Mouse (Mus musculus): ENCODE measurements around the gene Abcc5.
"Not testable (repeated sequence)": the region's sequence is repeated elsewhere in the genome, so short reads cannot be mapped to it uniquely, and the experiment has no call there.

Gene Abcc5

DNA sequence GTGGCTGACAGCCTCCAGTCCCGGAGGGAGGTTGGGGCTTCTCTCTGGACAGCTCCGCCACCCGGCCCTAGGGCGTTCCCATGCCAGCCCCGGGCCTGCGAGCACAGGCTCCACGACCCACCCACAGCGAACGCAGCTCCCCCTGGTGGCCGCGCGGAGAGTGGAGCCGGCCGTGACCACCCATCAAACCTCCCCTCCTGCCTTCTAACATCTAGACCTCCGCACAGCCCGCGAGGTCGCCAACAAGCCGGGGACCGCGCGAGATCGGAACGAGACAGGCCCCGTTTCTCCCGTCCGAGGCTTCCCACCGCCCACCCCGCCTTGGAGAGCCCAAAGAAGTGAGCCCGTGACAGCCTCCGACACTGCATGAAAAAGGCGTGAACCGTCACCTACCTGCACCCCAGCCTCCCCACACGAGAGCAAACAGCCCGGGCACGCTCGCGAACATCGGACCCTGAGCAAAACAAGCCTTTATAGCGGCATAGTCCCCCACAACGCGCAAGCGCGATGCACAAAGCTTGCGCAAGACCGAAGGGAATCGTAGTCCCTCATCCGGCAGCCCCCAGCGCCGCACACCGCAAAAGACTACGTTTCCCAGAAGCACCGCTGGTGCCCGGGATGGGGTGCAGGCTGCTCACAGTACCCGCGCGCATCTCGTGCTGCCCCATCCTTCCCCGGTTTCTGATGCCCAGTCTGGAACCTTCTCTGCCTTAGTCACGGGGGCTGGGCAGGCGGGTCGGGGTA, at the start of gene Abcc5:
Abcc5 (minus strand) TSS at position 540 of the 744 bp plus-strand sequence.
- DNase-seq (ENCODE audit: low spot score in 2 of 2) = peak; percentile 76 to 83

DNA sequence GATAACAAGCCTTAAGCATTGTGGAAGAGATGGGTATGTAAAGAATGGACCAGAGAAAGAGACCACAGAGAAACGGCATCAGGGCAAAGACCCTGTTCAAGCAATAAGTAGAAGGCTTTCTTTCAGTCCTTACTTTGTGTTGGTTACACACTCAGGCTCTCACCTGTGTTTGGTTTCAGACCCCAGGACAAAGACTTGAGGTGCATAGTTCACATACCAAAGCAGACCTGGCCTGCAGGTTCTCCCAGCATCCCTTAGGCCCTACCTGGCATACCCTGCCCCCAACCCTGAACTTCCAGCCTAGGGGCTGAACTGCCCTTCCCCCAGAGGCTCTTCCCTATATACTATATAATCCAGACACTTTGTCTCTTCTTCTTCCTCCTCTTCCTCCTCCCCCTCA, 49.1 kb upstream of the Abcc5 start:
- no peak for DNase-seq (ENCODE audit: low spot score in 2 of 2)

DNA sequence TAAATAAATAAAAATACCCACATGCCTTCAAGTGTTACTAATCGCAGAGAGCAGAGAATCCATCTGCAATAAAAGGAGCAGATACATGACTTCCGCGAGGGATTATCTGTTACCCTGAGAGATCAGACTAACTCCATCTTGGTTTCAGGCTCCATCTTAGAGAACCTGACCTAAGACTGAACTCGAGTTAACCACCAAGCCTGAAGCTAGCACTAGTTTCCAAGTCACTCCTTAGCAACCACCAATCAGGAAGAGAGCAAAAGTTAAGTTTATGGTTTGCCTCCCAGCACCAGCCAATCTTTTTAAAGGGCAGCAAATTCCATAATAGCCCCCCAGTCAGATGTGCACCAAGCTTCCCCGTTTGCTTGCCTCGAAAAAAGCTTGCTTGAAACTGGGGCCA, 48.6 kb upstream of the Abcc5 start:
- DNase-seq (ENCODE audit: low spot score in 2 of 2) = no peak

DNA sequence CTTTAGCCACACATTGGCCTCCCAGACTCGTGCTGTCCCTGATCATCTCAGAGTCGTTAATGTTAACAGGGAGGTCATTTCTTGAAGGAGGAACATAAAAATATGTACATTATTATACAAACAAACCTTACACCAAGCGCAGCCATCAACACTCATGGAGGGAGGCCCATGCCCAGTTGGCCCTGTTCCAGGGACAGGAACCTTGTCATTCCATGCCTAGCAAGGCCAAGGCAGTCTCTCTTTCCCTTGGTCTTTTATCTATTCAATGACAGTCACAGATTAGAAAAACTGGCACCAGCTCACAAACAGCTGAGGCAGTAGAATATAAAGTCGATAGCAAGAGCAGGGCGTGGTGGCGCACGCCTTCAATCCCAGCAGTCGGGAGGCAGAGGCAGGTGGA, 48.0 kb upstream of the Abcc5 start:
- DNase-seq (ENCODE audit: low spot score in 2 of 2) = no peak

DNA sequence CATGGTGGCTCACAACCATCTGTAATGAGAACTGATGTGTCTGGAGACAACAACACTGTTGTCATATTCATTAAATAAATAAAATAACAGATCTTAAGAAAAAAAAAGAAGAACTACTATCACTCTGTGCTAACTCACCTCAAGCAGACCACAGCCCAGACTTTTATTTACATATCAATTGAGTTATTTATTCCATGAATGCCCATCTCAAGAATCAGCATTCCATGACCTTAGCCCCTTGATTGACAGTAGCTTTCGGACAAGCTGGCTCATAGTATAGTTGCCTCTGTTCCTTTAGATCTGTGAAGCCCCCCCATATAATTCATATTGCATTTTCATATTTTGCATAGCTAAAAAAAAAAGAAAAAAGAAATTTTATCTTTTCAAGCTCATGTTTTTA, 47.6 kb upstream of the Abcc5 start:
- no peak for DNase-seq (ENCODE audit: low spot score in 2 of 2)

DNA sequence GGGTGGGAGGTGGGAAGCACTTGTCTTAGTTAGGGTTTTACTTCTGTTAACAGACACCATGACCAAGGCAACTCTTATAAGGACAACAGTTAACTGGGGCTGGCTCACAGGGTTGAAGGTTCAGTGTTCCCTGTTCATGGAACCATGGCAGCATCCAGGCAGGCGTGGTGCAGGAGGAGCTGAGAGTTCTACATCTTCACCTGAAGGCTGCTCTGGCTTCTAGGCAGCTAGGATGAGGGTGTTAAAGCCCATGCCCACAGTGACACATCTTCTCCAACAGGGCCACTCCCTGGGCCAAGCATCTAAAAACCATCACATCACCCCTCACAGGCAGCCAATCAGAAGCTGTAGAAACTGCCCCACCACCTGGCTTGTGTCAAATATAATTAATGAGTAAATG, 45.5 kb upstream of the Abcc5 start:
- DNase-seq (ENCODE audit: low spot score in 2 of 2) = no peak

DNA sequence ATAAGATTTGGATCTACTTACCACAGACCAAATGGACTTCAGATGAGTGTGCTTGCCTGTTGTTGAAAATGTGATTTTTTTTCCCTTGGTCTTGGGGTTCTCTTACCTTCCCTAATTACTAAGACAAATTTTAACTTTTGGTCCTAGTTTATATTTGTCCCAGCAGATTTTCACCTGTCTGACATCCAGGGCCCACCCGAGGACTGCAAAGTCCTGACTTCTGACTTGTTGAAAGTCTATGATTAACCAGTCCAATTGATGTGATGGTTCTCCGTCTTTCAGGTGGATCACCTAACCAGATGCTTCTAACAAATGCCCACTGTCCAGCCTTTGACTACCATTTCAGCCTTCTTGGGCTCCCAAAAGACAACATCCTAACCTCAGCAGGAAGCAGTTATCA, 44.8 kb upstream of the Abcc5 start:
- no peak for DNase-seq (ENCODE audit: low spot score in 2 of 2)

DNA sequence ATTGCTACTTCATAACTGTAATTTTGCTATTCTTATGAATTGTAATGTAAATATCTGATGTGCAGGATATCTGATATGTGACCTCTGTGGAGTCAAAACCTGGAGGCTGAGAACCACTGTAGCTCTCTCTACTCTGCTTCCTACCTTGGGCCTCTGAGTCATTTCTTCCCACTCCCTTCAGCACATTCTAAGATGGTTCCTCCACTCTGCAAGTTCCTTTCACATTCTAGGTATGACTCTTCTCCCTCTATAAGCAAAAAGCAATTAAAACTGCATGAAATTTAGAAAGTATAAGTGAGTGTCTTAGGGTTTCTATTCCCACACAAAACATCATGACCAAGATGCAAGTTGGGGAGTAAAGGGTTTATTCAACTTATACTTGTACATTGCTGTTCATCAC, 38.5 kb upstream of the Abcc5 start:
- DNase-seq (ENCODE audit: low spot score in 2 of 2) = no peak

DNA sequence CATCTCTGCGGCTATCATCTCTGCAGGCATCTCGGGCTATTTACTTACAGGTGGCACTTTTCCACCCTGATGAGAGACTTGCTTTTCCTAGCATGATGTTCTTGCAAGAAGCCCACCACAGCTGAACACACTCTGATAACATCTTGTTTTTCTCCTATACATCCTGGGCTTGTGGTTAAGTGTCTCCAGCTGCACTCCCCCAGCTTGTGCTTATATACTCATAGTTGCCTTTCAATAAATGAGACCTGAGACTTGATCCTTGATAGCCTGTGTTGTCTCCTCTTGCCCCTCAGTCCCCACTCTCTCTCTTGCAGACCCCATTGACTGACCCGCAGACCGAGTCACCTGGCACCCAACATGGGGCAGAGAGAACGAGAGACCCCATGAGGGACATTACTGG, 32.5 kb upstream of the Abcc5 start:
- not testable (repeated sequence) for DNase-seq (ENCODE audit: low spot score in 2 of 2)

DNA sequence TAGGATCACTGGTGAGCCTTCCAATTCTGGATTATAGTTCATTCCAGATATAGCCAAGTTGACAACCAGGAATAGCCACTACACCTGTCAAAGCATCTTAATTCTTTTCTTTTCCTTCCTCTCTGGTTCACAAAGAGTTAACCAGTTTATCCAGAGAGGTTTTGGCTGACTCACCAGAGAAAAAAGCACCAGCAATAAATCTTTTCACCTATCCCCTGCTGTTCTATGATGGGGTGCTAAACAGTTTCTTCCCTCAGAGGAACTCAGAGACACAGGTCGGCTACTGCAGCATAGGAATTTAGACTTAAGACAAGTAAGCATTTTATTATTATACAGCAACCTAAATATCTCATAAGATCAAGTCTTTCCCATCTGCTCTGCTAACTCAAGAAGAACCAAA, 29.9 kb upstream of the Abcc5 start:
- DNase-seq (ENCODE audit: low spot score in 2 of 2) = no peak

DNA sequence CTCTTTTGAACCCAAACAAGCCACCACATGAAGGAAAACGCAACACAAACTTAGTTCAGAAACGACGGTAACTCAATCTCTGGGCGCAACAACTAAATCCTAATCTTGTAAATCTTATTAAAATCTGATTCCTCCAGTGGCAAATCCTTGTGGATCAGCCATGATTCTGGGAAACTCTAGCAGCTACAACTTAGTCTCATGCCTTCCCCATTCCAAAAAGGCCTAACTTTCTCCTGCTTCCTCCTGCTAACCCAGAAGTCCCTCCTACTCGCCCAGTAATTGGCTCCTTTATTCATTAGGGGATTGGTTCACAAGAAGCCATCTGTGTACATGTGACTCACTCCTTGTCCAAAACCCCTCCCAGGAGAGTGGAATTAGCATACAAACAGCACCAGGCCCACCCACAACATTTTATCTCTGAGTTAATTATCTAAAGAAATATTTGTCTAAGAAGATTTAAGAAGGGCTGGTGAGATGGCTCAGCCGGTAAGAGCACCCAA, 28.0 kb upstream of the Abcc5 start:
- no peak for DNase-seq (ENCODE audit: low spot score in 2 of 2)

DNA sequence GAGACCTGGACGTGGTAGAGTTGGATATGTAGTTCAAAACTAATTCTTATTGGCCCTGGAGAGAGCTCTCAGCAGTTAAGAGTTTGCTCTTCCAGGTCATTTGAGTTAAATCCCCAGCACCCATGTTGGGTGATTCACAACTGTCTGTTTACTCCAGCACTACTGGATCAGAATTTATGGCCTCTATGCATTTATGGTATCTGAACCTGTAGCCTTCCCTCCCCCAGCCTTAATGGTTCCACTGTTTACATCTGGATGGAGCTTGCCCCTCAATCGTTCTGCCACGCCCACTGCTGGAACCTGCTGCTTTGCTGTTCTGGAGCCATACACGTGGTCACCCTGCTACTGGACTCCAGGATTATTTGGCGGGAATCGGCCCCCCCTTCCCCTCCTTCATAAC, 25.6 kb upstream of the Abcc5 start:
- no peak for DNase-seq (ENCODE audit: low spot score in 2 of 2)

DNA sequence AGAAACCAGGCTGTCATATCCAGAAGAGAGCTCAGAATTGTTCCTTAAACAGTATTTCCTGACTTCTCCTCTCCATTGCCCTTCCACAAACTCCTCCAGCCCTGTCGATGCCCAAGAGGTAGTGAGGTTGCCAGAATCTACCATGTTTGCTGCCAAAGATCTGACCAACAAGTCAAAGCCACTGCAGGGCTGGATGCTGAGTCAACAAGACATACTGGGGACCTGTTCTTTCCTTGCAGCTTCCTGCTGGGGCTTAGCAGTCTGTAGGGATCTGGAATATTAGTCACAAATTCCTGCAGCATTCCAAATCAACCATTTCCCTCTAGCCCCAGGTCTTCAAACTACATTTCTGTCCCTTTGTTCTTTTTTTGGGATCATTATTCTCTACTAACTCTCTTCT, 19.7 kb upstream of the Abcc5 start:
- no peak for DNase-seq (ENCODE audit: low spot score in 2 of 2)

DNA sequence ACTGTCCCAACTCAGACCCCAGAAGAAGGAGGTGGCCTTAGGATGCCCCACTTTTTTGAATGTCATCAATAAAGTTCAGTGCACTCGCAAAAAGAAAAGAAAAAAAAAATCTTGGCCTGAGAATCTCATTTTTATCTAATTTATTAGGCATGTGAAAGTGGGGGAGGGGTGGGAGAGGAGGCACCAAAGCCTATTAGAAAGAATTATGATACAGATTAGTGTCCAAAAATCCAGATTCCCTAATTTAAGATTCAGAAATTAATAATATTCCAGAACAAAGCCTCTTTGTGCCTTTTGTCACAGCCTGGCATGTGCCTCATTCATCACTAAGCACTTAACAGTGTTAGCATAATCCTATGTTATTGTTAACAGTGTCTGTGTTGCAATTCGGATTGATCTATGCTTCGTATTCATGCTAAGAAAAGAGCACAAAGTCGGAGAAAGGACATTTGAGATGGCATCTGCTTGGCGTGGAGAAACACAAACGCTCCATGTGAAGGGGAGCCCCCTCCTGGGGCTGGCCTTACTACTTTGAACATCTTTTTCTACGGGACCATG, 18.7 kb upstream of the Abcc5 start:
- no peak for DNase-seq (ENCODE audit: low spot score in 2 of 2)

DNA sequence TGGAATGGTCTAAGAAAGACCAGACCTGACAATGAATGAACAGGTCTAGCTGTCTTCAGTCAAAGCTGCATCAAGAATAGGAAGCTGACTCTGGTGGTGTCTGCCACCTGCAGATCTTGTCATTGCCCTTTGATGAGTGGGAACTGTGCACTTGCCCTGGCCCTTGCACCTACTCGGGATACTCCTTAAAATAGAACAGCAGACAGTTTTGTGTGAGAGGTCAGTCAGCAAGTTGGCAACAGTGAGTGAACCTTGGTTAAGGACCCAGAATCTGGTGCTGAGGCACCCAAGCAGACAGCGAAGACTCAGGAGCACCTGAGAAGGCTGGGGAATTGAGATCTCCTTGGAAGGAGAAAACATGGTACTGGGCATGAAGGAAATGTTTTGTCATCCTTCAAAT, 16.7 kb upstream of the Abcc5 start:
- DNase-seq (ENCODE audit: low spot score in 2 of 2) = no peak

DNA sequence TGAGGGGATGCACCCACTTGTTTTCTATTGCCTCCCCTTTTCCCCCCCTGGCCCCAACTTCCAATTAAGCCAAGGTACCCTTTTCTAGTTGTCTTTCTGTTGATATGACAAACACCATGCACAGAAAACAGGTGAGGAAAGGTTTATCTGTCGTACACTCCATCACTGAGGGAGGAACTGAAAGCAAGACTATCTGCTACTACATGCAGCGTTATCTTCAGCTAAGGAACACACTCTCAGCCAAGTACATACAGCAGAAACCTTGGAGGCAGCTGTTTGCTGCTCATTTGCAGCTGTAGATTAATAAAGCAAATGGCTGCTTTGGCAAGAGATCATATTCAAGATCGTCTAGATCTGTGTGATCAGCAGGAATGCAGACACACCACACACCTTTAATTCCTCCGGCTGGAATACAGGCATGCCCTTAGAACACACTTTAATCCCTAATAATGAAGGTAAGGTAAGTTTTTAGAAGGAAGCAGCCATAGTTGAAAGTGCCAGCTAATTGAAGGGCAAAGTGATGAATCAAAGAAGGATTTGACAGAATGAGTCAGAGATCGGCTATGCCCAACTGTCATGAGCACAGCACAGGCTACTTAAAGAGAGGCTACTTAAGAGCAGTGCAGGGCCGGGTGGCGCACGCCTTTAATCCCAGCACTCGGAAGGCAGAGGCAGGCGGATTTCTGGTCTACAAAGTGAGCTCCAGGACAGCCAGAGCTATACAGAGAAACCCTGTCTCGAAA, 12.7 kb upstream of the Abcc5 start:
- DNase-seq (ENCODE audit: low spot score in 2 of 2) = no peak

DNA sequence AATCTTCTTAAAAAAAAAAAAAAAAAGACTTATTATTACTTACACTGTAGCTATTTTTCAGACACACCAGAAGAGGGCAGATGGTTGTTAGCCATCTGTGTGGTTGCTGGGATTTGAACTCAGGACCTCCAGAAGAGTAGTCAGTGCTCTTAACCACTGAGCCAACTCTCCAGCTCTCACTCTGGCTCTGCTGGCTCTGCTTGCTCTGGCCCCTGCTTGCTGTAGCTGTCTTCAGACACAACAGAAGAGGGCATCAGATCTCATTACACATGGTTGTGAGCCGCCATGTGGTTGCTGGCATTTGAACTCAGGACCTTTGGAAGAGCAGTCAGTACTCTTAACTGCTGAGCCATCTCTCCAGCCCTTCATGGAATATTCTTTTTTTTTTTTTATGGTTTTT, 11.9 kb upstream of the Abcc5 start:
- DNase-seq (ENCODE audit: low spot score in 2 of 2) = not testable (repeated sequence)

DNA sequence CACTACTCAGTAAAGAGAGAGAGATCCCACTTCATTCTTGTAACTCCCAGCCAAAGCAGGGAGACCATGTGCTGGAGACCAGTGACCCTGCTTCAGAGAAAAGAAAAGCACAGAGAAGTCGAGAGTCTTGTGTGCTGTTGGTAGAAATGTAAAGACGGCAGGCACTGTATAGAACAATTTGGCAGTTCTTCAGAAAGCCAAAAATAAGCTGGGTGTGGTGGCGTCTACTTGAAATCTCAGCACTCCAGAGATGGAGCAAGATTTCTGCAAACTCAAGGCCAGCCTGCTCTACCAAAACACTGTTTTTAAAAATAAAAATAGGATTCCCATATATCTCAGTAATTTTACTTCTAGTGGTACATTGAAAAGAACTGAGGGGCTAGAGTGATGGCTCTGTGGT, 10.1 kb upstream of the Abcc5 start:
- DNase-seq (ENCODE audit: low spot score in 2 of 2) = no peak

DNA sequence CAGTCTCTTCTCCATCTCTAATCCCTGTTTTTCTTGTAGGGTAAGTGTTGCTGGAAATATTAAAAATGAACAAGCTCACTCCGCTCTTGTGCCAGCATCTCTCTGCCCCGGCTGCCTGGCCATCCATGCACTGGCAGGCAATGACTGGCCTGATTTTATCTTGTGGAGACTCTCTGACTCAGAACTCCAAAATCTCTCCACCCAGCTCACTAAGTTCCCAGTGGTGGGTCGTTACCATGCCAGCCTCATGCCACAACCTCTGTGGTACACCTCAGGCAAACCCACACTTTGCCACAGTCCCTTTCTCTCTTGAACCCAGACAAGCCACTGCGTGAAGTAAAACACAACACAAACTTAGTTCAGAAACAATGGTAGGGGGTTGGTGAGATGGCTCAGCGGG, 3.1 kb upstream of the Abcc5 start:
- DNase-seq (ENCODE audit: low spot score in 2 of 2) = no peak

DNA sequence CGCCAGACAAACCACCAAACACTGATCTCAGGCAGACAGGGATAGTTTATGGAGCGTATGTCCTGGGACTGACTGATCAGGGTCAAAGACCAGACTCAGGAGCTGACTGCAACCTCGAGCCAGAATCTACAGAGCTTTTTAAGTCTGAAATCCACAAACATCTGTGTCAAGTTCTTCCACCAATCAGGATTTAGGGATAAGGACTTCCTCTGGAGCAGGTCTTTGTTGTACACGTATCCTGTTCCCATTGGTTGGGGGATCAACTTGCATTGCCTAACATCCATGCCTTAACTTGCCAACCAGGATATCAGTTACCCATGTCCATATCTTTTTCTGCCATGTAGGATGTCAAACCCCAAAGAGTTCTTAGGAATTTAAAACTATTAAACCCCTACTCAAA, 1.4 kb upstream of the Abcc5 start:
- no peak for DNase-seq (ENCODE audit: low spot score in 2 of 2)

DNA sequence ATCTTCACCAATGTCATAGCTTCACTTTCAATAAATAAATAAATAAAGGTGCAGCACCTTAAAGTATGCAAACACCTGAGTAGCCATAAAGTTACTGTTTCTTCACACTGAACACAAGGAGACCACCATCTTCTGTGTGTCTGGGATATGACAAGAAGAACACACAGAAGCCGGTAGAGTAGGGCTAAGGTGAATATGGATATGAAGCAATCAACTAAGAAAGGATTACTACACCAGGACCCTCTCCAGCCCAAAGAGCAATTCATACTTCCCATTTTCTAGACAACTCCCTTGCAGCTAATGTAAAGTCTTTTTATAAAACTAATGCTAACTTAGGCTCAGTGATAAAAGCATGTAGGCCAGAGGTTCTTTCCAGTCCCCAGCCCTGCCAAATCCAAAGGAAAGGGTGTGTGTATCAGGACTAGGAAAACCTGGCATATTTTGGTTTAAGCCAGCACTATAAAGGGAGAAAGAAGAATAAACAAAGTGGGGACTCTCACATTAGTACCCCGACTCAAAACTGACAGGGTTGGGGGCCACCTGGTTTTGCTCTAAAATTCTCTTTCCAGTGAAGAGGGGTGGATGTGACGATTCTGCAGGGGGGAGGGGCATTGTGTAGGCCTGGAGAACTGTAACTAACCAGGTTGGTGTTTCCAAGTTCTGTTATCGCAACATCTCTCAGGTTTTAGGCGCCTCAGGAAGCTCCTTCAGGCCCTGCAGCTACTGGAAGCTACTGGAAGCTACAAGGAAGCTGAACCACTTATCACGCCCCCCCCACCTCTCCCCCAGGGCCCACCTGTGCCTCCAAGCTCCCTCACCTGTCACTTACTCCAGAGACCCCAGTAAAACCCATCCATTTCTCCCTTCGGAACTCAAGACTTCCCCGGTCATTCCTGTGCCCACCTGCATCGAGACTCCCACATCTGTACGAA, 1.2 kb downstream of the Abcc5 start:
- no peak for DNase-seq (ENCODE audit: low spot score in 2 of 2)

DNA sequence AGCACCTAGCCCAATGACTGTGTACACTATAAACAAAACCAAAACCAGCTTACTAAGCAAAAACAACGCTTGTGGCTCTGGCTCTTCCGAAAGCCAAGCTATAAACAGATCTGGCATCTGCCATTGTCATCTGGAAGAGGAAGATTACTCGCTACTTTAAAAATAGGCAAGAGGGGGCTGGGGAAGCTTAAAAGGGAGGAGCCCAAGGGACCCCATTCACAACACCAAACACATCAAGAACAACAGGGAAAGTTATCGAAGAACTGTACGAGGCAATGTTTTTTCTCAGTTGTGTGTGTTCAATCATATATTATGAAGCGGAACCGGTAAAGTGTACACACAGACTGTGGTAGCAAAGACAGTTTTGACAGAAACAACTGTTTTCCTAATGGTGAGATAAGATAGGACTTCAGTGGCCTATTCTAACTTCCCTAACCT, 1.9 kb downstream of the Abcc5 start:
- no peak for DNase-seq (ENCODE audit: low spot score in 2 of 2)
